Mouse (Mus musculus): ENCODE data around the gene Cpped1.

The Cpped1 gene

DNA sequence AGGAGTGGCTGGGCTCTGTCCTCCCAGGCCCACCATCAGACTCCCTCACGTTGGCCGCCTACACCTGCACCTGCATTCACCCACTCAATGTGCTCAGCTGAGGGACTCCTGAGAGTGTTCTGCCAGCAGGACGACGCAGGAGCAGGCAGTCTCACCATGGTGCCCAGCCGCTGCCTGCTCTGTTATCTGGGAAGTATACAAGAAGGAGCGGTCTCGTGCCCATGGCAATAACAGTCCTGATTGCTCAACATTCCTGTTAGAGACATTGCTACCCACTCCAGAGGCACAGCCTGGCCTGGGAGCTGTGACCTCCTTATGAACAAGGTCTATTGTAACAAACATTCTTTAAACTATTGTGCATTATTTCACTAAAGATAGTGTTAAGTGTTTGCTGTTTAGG lies 151.3 kb downstream of the Cpped1 start:
- DNase-seq (ENCODE audit: low spot score in 2 of 2), result no peak

DNA sequence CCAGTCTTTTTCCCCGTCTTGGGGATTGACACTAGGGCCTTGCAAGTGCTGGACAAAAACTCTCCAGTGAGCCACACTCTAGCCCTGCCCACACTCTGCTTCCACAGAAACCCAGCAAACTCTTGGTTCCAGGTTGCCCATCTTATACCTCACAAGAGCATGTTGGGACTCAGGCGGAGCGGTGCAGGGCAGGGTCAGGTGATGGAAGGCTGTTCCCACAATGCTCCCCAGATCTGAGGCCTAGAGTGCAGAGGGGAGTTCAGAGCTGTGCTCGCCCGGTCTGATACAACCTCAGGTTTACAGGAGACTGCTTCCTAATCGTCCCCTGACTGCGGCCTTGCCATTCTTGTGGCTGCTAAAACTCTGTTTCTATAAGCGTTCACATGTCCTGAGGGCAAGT lies 151.8 kb downstream of the Cpped1 start:
- DNase-seq (ENCODE audit: low spot score in 2 of 2), result no peak

DNA sequence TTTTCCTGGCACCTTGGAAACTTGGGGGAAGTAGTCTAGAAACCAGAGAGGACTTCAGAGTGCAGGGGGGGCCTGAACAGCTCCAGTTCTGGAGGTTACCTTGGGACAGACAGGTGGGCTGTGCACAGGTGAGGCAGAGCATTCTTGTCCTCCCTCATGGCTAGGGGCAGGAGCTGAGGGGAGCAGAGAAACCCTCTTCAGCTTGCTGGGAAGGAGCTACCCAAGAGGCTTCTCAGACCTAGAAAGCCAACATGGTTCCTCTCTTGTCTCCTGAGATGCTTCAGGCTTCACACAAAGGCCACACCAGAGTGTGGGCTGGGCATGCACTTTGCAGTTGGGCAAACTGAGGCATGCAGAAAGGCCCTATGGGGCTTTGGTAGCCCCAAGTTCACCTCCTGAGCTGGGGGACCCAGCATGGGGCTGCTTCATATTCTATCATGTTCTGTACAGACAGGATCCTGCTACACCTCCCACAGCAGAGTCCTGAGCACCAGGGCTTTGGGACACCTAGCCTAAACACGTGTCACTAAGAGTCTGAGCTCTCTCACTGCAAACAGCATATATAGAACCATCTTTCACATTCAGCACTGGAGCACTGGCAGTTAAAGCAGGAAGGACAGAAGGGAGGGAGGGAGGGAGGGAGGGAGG lies 152.5 kb downstream of the Cpped1 start:
- DNase-seq (ENCODE audit: low spot score in 2 of 2), result no peak

DNA sequence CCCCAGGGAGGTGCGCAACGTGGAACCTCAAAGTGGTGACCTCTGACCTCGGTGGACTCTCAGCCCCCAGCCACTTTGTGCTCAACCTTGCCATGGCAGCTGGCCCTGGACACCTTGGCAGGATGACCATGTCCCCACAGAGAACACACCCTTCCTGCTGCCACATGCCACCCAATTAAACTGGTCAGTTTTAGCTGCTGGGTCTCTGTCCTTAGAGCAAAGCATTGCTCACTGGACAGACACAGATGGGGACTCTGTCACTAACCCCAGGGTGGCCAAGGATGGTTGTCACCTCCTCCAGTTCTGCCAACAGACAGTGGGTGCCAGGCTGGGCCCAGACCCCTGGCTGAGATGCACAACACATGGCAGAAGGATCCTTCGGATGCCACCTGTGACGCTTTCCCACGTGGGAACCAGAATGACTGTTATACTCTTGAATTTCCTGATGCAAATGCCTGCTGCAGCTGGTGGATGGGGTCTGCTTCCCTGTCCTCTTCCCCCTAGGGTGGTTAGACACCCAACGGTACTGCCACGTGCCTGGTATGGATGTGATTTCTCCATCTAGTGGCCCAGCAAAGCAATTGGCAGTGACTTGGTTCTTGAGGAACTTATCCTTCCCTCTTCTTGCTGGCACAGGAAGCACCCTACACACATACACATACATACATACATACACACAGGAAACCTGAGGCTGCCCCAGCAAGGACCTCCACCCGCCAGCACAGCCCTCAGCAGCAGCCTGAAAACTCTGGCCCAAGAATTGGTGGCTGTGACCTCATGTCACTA lies 153.8 kb downstream of the Cpped1 start:
- DNase-seq (ENCODE audit: low spot score in 2 of 2), result no peak

DNA sequence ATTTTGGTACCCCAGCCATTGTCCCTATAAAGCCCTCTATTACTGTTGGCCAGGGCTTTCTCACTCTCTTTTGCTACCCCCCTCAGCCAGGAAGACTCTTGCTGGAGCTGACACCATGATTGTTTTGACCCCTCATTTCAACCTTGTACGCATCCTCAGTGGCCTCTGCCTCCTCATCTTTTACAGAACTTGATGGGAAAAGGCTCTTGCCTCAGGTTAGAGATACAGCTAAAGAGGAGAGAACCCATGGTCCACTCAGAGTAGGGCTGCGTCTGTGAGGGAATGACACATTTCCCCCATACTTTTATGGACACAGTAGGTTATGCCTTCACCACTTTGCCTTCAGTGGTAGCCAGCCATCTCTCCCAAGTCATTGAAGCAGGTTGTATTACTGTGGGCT lies 155.1 kb downstream of the Cpped1 start:
- no peak for DNase-seq (ENCODE audit: low spot score in 2 of 2)
